Mouse (Mus musculus): ENCODE data around the gene Gpc6.

GRCm38 (mm10) chr14:117650141-117650540 is 725.0 kb downstream of the Gpc6 start:
- TF ChIP-seq CTCF (IDR thresholded peaks at IDR 0.05; ENCODE audit: extremely low read depth, insufficient read depth, low read length) (no peak), POLR2A (IDR thresholded peaks at IDR 0.05; ENCODE audit: extremely low read depth, insufficient read depth, low read length) (no peak)

All from cortical plate, adult 2 months (tissue).